Mouse (Mus musculus) urinary bladder, postnatal 25 days (tissue): ENCODE measurements around the gene Otogl.
A peak's percentile ranks its signal among the peaks of the same experiment; 100 is the strongest.

Source experiments
- DNase-seq: peaks from one replicate; pipeline ENCODE4 v3.0.0; 2022; ENCODE audit warnings: low spot score

The Otogl gene

GRCm38 (mm10) chr10:107905274-107906034 lies 6.5 kb downstream of the Otogl start:
- DNase-seq, result no peak

DNA sequence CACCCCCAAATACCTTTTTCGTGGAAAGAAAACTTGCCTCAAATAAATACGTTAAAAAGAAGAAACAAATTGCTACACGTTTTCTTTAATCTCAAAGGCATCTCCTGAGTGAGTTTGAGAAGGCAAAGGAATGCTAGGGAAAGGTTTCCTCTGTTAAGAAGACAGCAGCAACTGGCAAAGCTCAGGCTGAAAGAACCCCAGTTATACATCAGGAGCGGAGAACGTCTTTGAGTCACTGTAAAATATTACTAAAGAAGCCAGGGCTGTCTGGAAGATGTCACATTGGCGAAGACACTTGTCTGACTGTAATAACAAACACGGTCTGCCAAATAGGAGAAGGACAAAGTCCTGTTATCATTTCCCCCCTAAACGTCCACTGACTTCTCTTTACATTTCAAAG lies 10.0 kb downstream of the Otogl start:
- DNase-seq, result no peak

DNA sequence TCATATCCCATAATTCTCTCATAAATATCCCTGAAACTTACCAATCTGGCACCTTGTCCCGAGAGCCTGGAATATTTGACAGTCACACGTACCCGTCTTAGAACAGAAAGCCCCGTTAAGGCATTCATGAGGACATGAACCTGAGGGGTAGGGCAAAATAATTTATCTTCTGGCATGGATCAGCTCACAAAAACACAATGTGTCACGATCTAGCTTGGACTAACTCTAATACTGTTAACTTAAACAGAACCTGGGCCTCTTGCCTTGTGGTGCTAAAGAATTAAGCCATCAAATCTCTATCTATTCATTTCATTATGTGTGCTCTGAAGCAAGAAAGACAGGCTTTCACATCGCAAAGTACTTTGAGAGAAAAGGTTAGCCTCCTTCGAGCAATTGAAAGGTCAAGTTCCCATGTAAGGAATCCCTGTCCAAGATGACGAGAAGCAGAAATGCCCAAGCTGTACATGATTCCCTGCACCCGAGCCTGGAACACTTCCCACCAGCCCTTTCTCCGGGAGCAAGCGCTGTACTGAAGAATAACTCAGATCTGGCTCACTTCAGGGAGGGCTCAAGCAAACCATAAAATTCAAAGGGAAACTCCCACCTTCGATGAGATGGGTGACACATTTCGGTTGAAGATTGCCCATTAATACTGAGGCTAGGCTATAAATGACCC lies 10.6 kb downstream of the Otogl start:
- peak; percentile 13 for DNase-seq

DNA sequence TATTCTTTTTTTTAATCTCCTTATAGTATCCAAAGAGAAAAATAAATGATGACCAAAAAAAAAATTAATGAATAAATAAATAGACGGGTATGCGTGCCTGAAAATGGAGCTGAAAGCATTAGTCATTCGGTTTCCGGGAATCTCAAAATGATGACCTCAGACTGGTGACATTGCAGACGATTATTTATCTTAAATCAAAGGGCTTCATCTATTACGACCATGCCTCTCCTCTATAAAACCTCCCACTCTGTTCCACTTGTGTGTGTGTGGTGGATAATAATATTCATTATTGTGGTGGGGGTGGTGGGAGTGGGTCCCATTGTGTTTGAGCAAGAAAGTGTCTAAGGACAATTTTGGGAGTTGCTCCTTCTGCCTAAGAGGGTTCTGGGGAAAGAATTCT lies 12.0 kb downstream of the Otogl start:
- DNase-seq, result no peak

DNA sequence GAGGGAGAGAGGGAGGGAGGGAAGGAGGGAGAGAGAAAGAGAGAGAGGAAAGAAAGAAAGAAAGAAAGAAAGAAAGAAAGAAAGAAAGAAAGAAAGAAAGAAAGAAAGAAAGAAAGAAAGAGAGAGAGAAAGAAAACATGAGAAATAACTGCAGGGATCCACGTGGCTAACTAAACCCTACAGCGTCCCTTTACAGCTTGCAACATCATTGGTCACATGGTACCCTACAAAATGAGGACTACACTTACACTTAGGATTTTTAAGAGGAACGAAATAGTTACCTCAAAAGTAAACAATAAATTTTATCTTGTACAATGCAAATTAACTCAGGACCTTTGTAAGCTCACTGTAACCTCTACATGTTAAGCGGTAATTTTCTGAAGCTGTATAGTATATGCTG lies 15.8 kb downstream of the Otogl start:
- DNase-seq, result no peak

GRCm38 (mm10) chr10:107894663-107895581 lies 17.0 kb downstream of the Otogl start:
- DNase-seq, result no peak

GRCm38 (mm10) chr10:107890400-107890799 lies 21.5 kb downstream of the Otogl start:
- no peak for DNase-seq

- DNase-seq, result no peak
Observed at GRCm38 (mm10) chr10:107872542-107872941, 39.4 kb downstream of the Otogl start.

GRCm38 (mm10) chr10:107872109-107872508 lies 39.8 kb downstream of the Otogl start:
- DNase-seq, result no peak

GRCm38 (mm10) chr10:107870540-107870939 lies 41.4 kb downstream of the Otogl start:
- DNase-seq, result no peak

GRCm38 (mm10) chr10:107868904-107869303 lies 43.0 kb downstream of the Otogl start:
- no peak for DNase-seq

DNA sequence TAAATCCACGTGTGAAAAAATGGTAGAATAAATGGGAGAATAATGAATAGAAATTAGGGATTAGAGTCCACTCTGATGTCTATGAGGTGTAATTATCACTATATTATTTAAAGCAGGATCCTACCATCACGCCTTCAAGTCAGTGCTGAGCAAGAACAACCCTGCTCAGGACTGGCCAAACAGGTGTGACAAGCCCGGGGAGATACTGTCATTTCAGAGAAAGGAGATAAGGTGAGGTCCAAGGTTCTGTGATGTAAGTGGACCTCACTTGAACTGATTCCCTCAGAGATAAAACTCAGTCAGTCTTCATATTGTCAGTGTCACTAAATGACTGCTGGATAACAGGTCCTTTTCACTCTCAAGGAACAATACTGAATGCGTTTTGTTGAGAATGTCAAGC lies 44.5 kb downstream of the Otogl start:
- no peak for DNase-seq

GRCm38 (mm10) chr10:107860235-107860917 lies 51.6 kb downstream of the Otogl start:
- no peak for DNase-seq

DNA sequence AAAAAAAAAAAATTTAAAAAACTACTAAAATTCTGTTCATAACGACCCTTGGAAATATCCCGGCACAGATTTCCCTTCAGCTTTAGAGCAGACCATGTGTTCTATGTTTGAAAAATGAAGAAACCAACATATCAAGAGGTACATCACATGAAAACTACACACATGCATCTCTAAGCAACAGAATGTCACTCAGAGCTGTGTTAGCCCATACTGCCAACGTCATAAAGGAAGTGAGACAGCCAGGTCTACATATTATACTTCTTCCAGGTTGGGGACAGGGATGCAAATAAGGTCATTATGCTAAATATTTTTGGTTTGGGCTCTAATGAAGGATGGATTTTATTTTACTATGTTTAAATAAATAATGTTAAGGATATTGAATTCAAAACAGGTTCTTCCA lies 52.7 kb downstream of the Otogl start:
- DNase-seq, result no peak

DNA sequence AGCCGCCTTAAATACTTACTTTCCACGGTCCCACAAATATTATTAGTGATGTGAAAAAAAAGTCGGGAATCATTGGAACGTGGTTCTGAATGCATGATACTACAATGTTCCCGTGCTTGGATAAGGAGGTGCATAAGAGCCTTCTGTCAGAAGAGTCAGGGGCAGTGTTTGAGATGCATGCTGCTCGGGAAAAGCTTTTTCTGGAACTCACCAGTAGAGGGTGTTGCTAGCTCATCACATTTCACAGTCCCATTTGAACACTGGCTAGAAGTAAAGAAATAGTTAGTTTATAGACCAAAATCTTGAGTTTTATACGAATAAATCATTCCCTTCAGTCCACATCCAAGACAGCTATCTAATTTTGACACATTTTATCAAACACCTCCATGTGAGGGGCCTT lies 53.2 kb downstream of the Otogl start:
- DNase-seq, result peak; percentile 15

DNA sequence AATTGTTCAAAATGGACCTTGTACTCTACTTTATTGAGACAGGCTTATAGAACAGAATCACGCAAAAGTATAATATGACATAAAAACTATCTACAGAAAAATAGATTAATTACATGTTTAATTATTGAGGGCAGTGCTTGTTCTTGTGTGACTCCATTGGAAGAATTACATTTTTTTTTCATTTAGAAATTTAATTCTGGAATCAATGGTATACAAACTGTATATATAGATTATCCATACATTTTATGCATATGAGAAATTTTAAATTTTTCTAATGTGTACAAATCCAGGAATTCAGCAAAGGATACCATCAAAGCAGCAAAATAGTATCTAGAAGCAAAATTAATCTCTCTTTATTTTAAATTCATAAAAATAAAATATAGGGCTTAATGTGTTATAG lies 67.0 kb downstream of the Otogl start:
- no peak for DNase-seq

GRCm38 (mm10) chr10:107834452-107835239 lies 77.3 kb downstream of the Otogl start:
- no peak for DNase-seq

GRCm38 (mm10) chr10:107829151-107829550 lies 82.8 kb downstream of the Otogl start:
- DNase-seq, result no peak

GRCm38 (mm10) chr10:107813814-107814483 lies 98.0 kb downstream of the Otogl start:
- DNase-seq, result no peak

GRCm38 (mm10) chr10:107810649-107811398 lies 101.1 kb downstream of the Otogl start:
- DNase-seq, result no peak
